Mouse (Mus musculus): ENCODE measurements around the gene Trex1. TPM values are rescaled to one million over a fixed set of nuclear protein-coding genes. Genes with fewer than 3 reads are reported as not detected.

The Trex1 gene
- polyA plus RNA-seq, 1 experiment from 2014 or later: 16.1 TPM

DNA sequence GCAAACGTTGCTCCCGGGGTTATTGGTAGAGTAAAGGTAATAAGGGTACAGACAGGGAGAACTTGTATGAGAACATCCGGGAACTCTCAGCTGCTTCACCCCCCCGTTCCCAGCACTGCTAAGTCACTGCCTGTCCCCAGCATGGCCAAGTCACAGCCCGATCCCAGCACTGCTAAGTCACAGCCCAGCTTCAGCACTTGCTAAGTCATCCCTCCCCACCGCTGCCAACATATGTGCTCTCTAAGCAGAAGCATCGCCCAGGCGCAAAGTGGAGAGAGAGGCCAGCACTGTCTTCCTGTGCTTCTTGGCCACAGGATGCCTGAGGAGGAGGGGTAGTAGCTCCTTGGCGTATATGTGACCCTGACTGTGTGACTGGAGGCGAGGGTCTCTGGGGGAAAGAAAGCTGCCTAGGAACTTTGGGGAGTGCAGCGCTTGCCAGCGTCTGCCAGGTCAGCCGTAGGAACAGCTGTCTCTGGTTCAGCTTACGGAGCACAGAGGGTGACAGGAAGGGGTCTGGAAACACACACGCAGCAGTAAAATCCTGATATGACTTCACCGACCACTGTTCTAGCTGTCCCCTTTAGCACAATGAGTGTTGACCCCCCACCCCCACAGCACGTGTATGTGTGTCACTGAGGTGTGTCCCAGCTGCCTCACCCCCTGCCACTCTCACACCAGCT, 49.8 kb downstream of the Trex1 start:
- Histone ChIP-seq H3K4me3 (ENCODE audit: low read depth, low read length) (no peak overlapping the region), H3K4me1 (replicated peaks; ENCODE audit: control insufficient read depth, insufficient read depth, low read length) (no peaks in the 10 kb centered on the region), H3K27ac (ENCODE audit: low read depth, low read length) (no peak overlapping the region), H3K9me3 (ENCODE audit: control insufficient read depth) (no peaks in the 10 kb centered on the region), H3K9ac (ENCODE audit: low read depth, low read length) (no peak overlapping the region), H3K27me3 (replicated peaks; ENCODE audit: control insufficient read depth, insufficient read depth, low read length) (no peaks in the 10 kb centered on the region), H3K4me2 (replicated peaks; ENCODE audit: low read depth) (no peak overlapping the region), H3K36me3 (ENCODE audit: control insufficient read depth, insufficient read depth) (peaks cover 29% of the 10 kb centered on the region)
- WGBS: 52% methylated on average over 17 of the region's 17 CpGs
- TF ChIP-seq CTCF (IDR thresholded peaks at IDR 0.05; ENCODE audit: low read depth): no peak
- ATAC-seq: no peak

DNA sequence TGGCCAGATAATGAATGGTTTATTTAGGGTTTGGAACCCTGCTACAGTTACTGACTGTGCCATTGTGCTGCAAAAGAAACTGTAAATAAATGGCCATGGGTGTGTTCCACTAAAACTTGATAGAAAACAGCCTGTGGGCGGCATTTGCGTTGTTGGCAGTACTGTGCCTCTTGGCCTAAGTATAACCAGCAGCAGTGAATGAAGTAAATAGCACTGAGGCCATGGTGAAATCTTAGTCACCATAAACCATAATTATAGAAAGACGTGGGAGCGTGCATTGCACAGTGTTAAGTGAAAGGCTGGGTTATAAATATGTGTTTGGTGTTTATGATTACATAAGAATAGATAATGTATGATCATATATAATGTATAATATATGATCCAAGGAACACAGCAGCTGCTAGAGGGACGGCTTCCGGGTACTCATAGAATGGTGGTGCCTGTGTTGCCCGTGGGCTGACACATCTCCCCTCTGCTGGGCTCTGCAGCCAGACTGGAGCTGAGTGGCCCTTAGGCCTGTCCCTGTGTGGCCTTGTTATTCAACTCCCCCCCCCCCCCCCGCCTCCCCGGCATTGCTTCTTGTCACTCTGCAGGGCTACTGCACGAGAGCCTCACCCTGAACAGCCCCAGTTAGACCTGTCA, 50.4 kb downstream of the Trex1 start:
- Histone ChIP-seq H3K27me3 (replicated peaks; ENCODE audit: control insufficient read depth, insufficient read depth, low read length) (no peaks in the 10 kb centered on the region), H3K27ac (ENCODE audit: low read depth, low read length) (no peak overlapping the region), H3K36me3 (ENCODE audit: control insufficient read depth, insufficient read depth) (peaks cover 34% of the 10 kb centered on the region), H3K4me1 (replicated peaks; ENCODE audit: control insufficient read depth, insufficient read depth, low read length) (no peaks in the 10 kb centered on the region), H3K4me3 (ENCODE audit: low read depth, low read length) (no peak overlapping the region), H3K9me3 (ENCODE audit: control insufficient read depth) (no peaks in the 10 kb centered on the region), H3K4me2 (replicated peaks; ENCODE audit: low read depth) (no peak overlapping the region), H3K9ac (ENCODE audit: low read depth, low read length) (no peak overlapping the region)
- ATAC-seq: no peak; the same call in 1 of the 2 replicates
- no peak for TF ChIP-seq CTCF (IDR thresholded peaks at IDR 0.05; ENCODE audit: low read depth)
- 64% methylated on average over 9 of the region's 10 CpGs for WGBS

DNA sequence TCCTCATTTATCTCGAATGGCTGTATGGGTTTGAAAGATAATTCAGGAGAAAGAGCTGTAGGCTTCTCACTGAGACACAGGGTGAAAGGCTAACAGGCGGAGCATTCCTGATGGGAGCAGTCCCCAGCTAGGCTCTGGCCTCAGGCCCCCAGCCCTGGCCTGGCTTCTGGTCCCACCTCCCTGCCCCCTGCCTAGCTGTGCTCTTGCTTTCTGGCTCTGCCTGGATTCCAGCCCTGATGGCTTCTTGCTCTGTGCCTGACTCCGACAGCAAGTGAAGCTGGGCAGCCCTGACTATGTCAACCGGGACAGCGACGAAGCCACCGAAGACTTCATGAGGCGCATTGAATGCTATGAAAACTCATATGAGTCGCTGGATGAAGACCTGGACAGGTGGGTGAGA, 51.5 kb downstream of the Trex1 start:
- H3K4me2 ChIP-seq (replicated peaks; ENCODE audit: low read depth): no peak overlapping the region
- WGBS: 88% methylated on average over 9 of the region's 9 CpGs
- no peak overlapping the region for H3K4me3 ChIP-seq (ENCODE audit: low read depth, low read length)
- H3K27me3 ChIP-seq (replicated peaks; ENCODE audit: control insufficient read depth, insufficient read depth, low read length): no peaks in the 10 kb centered on the region
- TF ChIP-seq CTCF (IDR thresholded peaks at IDR 0.05; ENCODE audit: low read depth): no peak
- H3K36me3 ChIP-seq (ENCODE audit: control insufficient read depth, insufficient read depth): peaks cover 40% of the 10 kb centered on the region
- no peak for ATAC-seq
- no peak overlapping the region for H3K9ac ChIP-seq (ENCODE audit: low read depth, low read length)
- H3K9me3 ChIP-seq (ENCODE audit: control insufficient read depth): no peaks in the 10 kb centered on the region
- H3K27ac ChIP-seq (ENCODE audit: low read depth, low read length): no peak overlapping the region
- H3K4me1 ChIP-seq (replicated peaks; ENCODE audit: control insufficient read depth, insufficient read depth, low read length): no peaks in the 10 kb centered on the region

Other genes starting within 250 kb of the Trex1 start
- gene Celsr3, start 233.4 kb downstream of the Trex1 start, polyA plus RNA-seq (2015; fragmentation: Nextera tagmentation; extraction: Ambion mirVana): 0.40 and 0.93 TPM in 2 replicates
- gene Slc26a6, start 206.5 kb downstream of the Trex1 start, polyA plus RNA-seq (2015; fragmentation: Nextera tagmentation; extraction: Ambion mirVana): 70.8 and 99.5 TPM in 2 replicates
- gene Tmem89, start 145.1 kb downstream of the Trex1 start, polyA plus RNA-seq (2015; fragmentation: Nextera tagmentation; extraction: Ambion mirVana): 0.21 TPM in 1 of 2 replicates, not detected in the other
- gene Uqcrc1, start 123.1 kb downstream of the Trex1 start, polyA plus RNA-seq (2015; fragmentation: Nextera tagmentation; extraction: Ambion mirVana): 557 and 585 TPM in 2 replicates
- gene Col7a1, start 106.1 kb downstream of the Trex1 start, polyA plus RNA-seq (2015; fragmentation: Nextera tagmentation; extraction: Ambion mirVana): 1.9 and 3.1 TPM in 2 replicates
- not detected in 2 replicates for gene Ucn2, start 73.7 kb downstream of the Trex1 start, polyA plus RNA-seq (2015; fragmentation: Nextera tagmentation; extraction: Ambion mirVana)
- 43.1 and 48.3 TPM in 2 replicates for gene Pfkfb4, start 68.0 kb downstream of the Trex1 start, polyA plus RNA-seq (2015; fragmentation: Nextera tagmentation; extraction: Ambion mirVana)
- gene Shisa5, start 21.2 kb downstream of the Trex1 start, polyA plus RNA-seq (2015; fragmentation: Nextera tagmentation; extraction: Ambion mirVana): 303 and 311 TPM in 2 replicates
- gene Atrip, start 14.4 kb upstream of the Trex1 start, polyA plus RNA-seq (2015; fragmentation: Nextera tagmentation; extraction: Ambion mirVana): 7.5 and 8.9 TPM in 2 replicates
- gene Ccdc51, start 22.8 kb upstream of the Trex1 start, polyA plus RNA-seq (2015; fragmentation: Nextera tagmentation; extraction: Ambion mirVana): 12.1 and 12.7 TPM in 2 replicates
- gene Tma7, start 22.9 kb upstream of the Trex1 start, polyA plus RNA-seq (2015; fragmentation: Nextera tagmentation; extraction: Ambion mirVana): 683 and 718 TPM in 2 replicates
- 1.3 and 1.6 TPM in 2 replicates for gene Plxnb1, start 35.7 kb upstream of the Trex1 start, polyA plus RNA-seq (2015; fragmentation: Nextera tagmentation; extraction: Ambion mirVana)
- not detected in 2 replicates for gene Fbxw21, start 102.3 kb upstream of the Trex1 start, polyA plus RNA-seq (2015; fragmentation: Nextera tagmentation; extraction: Ambion mirVana)
- not detected in 2 replicates for gene Fbxw13, start 136.2 kb upstream of the Trex1 start, polyA plus RNA-seq (2015; fragmentation: Nextera tagmentation; extraction: Ambion mirVana)
- gene Fbxw20, start 175.0 kb upstream of the Trex1 start, polyA plus RNA-seq (2015; fragmentation: Nextera tagmentation; extraction: Ambion mirVana): not detected in 2 replicates
- gene Fbxw14, start 227.9 kb upstream of the Trex1 start, polyA plus RNA-seq (2015; fragmentation: Nextera tagmentation; extraction: Ambion mirVana): not detected in 2 replicates

All from intestine, postnatal 0 days (tissue).